Mouse (Mus musculus): ENCODE results near the gene Terb2. TPM values are rescaled to one million over a fixed set of nuclear protein-coding genes. Genes with fewer than 3 reads are reported as not detected.

The Terb2 gene
- not detected for total RNA-seq (2021)
- long read RNA-seq, experiment 1, result 0 reads
- long read RNA-seq, experiment 2, result 0 reads

GRCm38 (mm10) chr2:122186106-122186505 is at the start of gene Terb2, which contains the start of gene Patl2:
Gene Terb2 (plus strand): TSS chr2:122186272.
Gene Patl2 (minus strand): TSS chr2:122186189.
- DNase-seq, result no peak

- DNase-seq, result no peak
Measured at GRCm38 (mm10) chr2:122137839-122138465, 48.1 kb upstream of the Terb2 start.

- no peak for DNase-seq
Measured at GRCm38 (mm10) chr2:122140815-122141214, 45.3 kb upstream of the Terb2 start.

- no peak for DNase-seq
Measured at GRCm38 (mm10) chr2:122141332-122141967, 44.6 kb upstream of the Terb2 start.

- DNase-seq, result no peak
Measured at GRCm38 (mm10) chr2:122143111-122143510, 43.0 kb upstream of the Terb2 start.

- no peak for DNase-seq
Measured at GRCm38 (mm10) chr2:122145756-122146155, 40.3 kb upstream of the Terb2 start.

GRCm38 (mm10) chr2:122146687-122147086 is 39.4 kb upstream of the Terb2 start:
- DNase-seq, result no peak

- peak; percentile 92 for DNase-seq
Measured at GRCm38 (mm10) chr2:122147508-122148241, 38.4 kb upstream of the Terb2 start, which contains the start of gene B2m. Gene B2m (plus strand): TSS chr2:122147686.

GRCm38 (mm10) chr2:122148242-122148917 is 37.7 kb upstream of the Terb2 start:
- peak; percentile 76 to 85 for DNase-seq

GRCm38 (mm10) chr2:122149316-122149715 is 36.8 kb upstream of the Terb2 start:
- DNase-seq, result peak; percentile 40 to 46

GRCm38 (mm10) chr2:122149716-122150115 is 36.4 kb upstream of the Terb2 start:
- DNase-seq, result no peak

GRCm38 (mm10) chr2:122151221-122151620 is 34.9 kb upstream of the Terb2 start:
- no peak for DNase-seq

GRCm38 (mm10) chr2:122152850-122153249 is 33.2 kb upstream of the Terb2 start:
- no peak for DNase-seq

GRCm38 (mm10) chr2:122153681-122154365 is 32.2 kb upstream of the Terb2 start:
- DNase-seq, result no peak

GRCm38 (mm10) chr2:122154479-122154878 is 31.6 kb upstream of the Terb2 start:
- DNase-seq, result no peak

- no peak for DNase-seq
Measured at GRCm38 (mm10) chr2:122155292-122155691, 30.8 kb upstream of the Terb2 start.

- DNase-seq, result no peak
Measured at GRCm38 (mm10) chr2:122156051-122156700, 29.9 kb upstream of the Terb2 start.

- no peak for DNase-seq
Measured at GRCm38 (mm10) chr2:122157561-122157960, 28.5 kb upstream of the Terb2 start.

- DNase-seq, result no peak
Measured at GRCm38 (mm10) chr2:122158362-122158802, 27.7 kb upstream of the Terb2 start.

- no peak for DNase-seq
Measured at GRCm38 (mm10) chr2:122159667-122160066, 26.4 kb upstream of the Terb2 start.

GRCm38 (mm10) chr2:122160680-122161079 is 25.4 kb upstream of the Terb2 start, which contains the start of gene Trim69:
Gene Trim69 (plus strand): TSS chr2:122160700.
- DNase-seq, result peak; percentile 84 to 90
